24 mouse cellular contexts compared by ENCODE assay signal in genomic region chr8:79329182-79329581, GRCm38 (mm10). TPM values are rescaled to one million over a fixed set of nuclear protein-coding genes. Genes with fewer than 3 reads are reported as not detected.
DNase-seq lines count a peak whose midpoint lies in the region; ATAC-seq and TF ChIP-seq lines count a peak whose summit lies in the region.
"Had no signal": no experiment of that assay in that cellular context is flagged by ENCODE, and none has a peak within 500 bp of the region (broad histone marks: within the 10 kb centered on the region; RNA-seq: fewer than 3 reads in every experiment).

No protein-coding gene starts in this region.

- TF ChIP-seq POLR2A in spleen, adult 2 months (IDR thresholded peaks at IDR 0.05; ENCODE audit: low read depth, low read length), result no peak
- no peak for TF ChIP-seq POLR2A in CH12.LX (IDR thresholded peaks at IDR 0.05; ENCODE audit: low read depth, low read length)

- in situ Hi-C loops in CH12.LX (cut with MboI; ENCODE audit: low pct_ligation_motif_present, low pct_unique_long_range_greater_than_20kb, low sequenced_read_pairs), result no loop called here

- no peak for TF ChIP-seq CTCF in spleen, adult 2 months (IDR thresholded peaks at IDR 0.05; ENCODE audit: extremely low read depth, insufficient read depth, insufficient read length, insufficient replicate concordance)
- TF ChIP-seq CTCF in CH12.LX (conservative IDR thresholded peaks at IDR 0.05 in 1 of 2, IDR thresholded peaks at IDR 0.05 in 1 of 2; ENCODE audit: low read depth in 2 of 2, low read length in 2 of 2), result no peak

- H3K4me3 ChIP-seq in intestine, embryonic 14.5 days (ENCODE audit: low read depth, low read length), result no peak overlapping the region
- H3K4me3 ChIP-seq in intestine, embryonic 16.5 days (ENCODE audit: low read length), result no peak overlapping the region
- H3K4me3 ChIP-seq in spleen, adult 2 months (ENCODE audit: extremely low read depth, insufficient read depth, insufficient read length), result no peak overlapping the region
- H3K4me3 ChIP-seq in CH12.LX (replicated peaks in 1 of 3; ENCODE audit: low read depth in 2 of 3, low read length in 2 of 3, poor library complexity in 1 of 3), result no peak overlapping the region
- H3K4me3 ChIP-seq: forebrain, embryonic 10.5 days; forebrain, embryonic 13.5 days; heart, adult 2 months; heart, embryonic 10.5 days; heart, embryonic 13.5 days; hindbrain, embryonic 12.5 days; hindbrain, embryonic 15.5 days had no signal

- H3K4me2 ChIP-seq in intestine, embryonic 14.5 days (ENCODE audit: low read length), result no peak overlapping the region
- H3K4me2 ChIP-seq in intestine, embryonic 16.5 days (ENCODE audit: low read depth, low read length), result no peak overlapping the region
- no peak overlapping the region for H3K4me2 ChIP-seq in CH12.LX (ENCODE audit: insufficient read depth, low read depth, poor library complexity, severe bottlenecking)
- H3K4me2 ChIP-seq: forebrain, embryonic 13.5 days; heart, embryonic 13.5 days; hindbrain, embryonic 12.5 days; hindbrain, embryonic 15.5 days had no signal

- peak; percentile 38; the same call in 1 of the 2 replicates for TF ChIP-seq EP300 in CH12.LX (IDR thresholded peaks at IDR 0.05; ENCODE audit: low read length)

- WGBS in intestine, embryonic 14.5 days, result 89% methylated on average over 4 of the region's 4 CpGs
- 91% methylated on average over 4 of the region's 4 CpGs for WGBS in intestine, embryonic 16.5 days
- 44% methylated on average over 4 of the region's 4 CpGs for WGBS in spleen, adult 2 months

- no peaks in the 10 kb centered on the region for H3K4me1 ChIP-seq in intestine, embryonic 14.5 days (replicated peaks; ENCODE audit: control insufficient read depth, insufficient read depth, low read length)
- peaks cover 4% of the 10 kb centered on the region; the same call in 1 of the 2 replicates for H3K4me1 ChIP-seq in intestine, embryonic 16.5 days (ENCODE audit: control insufficient read depth, insufficient read depth, low read length)
- H3K4me1 ChIP-seq in spleen, adult 2 months (ENCODE audit: control insufficient read depth, insufficient read depth, insufficient read length), result no peaks in the 10 kb centered on the region; the same call in 1 of the 2 replicates
- peaks cover 7 to 13% of the 10 kb centered on the region in 2 experiments for H3K4me1 ChIP-seq in CH12.LX (ENCODE audit: control insufficient read depth in 1 of 2, insufficient read depth in 2 of 2)

- no peak overlapping the region for H3K9ac ChIP-seq in intestine, embryonic 14.5 days (ENCODE audit: low read length)
- no peak overlapping the region for H3K9ac ChIP-seq in intestine, embryonic 16.5 days (ENCODE audit: low read depth, low read length)
- no peak overlapping the region for H3K9ac ChIP-seq in CH12.LX (ENCODE audit: insufficient read depth, low read depth)
- H3K9ac ChIP-seq: forebrain, embryonic 13.5 days; heart, embryonic 13.5 days; hindbrain, embryonic 12.5 days; hindbrain, embryonic 15.5 days had no signal

- peak; percentile 42 for DNase-seq in intestine, embryonic 14.5 days (ENCODE audit: low spot score)
- peak; percentile 23 to 32 for DNase-seq in spleen, adult 2 months (ENCODE audit: low read depth in 1 of 2, low spot score in 2 of 2)
- DNase-seq in spleen, postnatal 14 days (ENCODE audit: low spot score in 2 of 2), result no peak
- DNase-seq in CH12.LX (ENCODE audit: extremely low read depth), result peak; percentile 76
- DNase-seq in gastrocnemius, adult 8-10 months (ENCODE audit: low spot score in 2 of 2), result no peak
- DNase-seq: adrenal gland, postnatal 10 days; adrenal gland, postnatal 36 days; cerebellum, adult 18-20 months; cerebellum, adult 9-10 months; cerebellum, postnatal 14 days; gastrocnemius, postnatal 14 days; heart, adult 2 months; heart, postnatal 14 days had no signal

- H3K79me2 ChIP-seq in CH12.LX (replicated peaks; ENCODE audit: control insufficient read depth, extremely low read depth, insufficient read depth, poor library complexity, severe bottlenecking), result no peaks in the 10 kb centered on the region

- ATAC-seq in intestine, embryonic 14.5 days (replicated peaks; ENCODE audit: low FRiP score, low TSS enrichment, low read depth), result no peak
- no peak for ATAC-seq in intestine, embryonic 16.5 days
- no peak for ATAC-seq in CD4-positive, CD25-positive, alpha-beta regulatory T cell, adult 4 months
- ATAC-seq: forebrain, embryonic 13.5 days; forebrain, embryonic 16.5 days; Patski had no signal

- no peaks in the 10 kb centered on the region for H3K27me3 ChIP-seq in intestine, embryonic 14.5 days (replicated peaks; ENCODE audit: control insufficient read depth, insufficient read depth, low read length)
- H3K27me3 ChIP-seq in intestine, embryonic 16.5 days (replicated peaks; ENCODE audit: control insufficient read depth, insufficient read depth, low read length), result no peaks in the 10 kb centered on the region
- H3K27me3 ChIP-seq in spleen, adult 2 months (ENCODE audit: control insufficient read depth, insufficient read depth, low read length), result 0 out of 2 replicates have a peak, but pooled peaks cover 2% of the 10 kb centered on the region
- peaks cover 79% of the 10 kb centered on the region for H3K27me3 ChIP-seq in CH12.LX (replicated peaks)
- H3K27me3 ChIP-seq: forebrain, embryonic 13.5 days; heart, embryonic 13.5 days; hindbrain, embryonic 12.5 days; hindbrain, embryonic 15.5 days; Patski had no signal

- no peak overlapping the region for H3K27ac ChIP-seq in intestine, embryonic 14.5 days (ENCODE audit: low read depth)
- no peak overlapping the region for H3K27ac ChIP-seq in intestine, embryonic 16.5 days (ENCODE audit: low read length)
- no peak overlapping the region for H3K27ac ChIP-seq in spleen, adult 2 months (ENCODE audit: insufficient read depth, low read length)
- no peak overlapping the region for H3K27ac ChIP-seq in CH12.LX (ENCODE audit: insufficient read depth, low read depth)
- H3K27ac ChIP-seq: forebrain, embryonic 10.5 days; forebrain, embryonic 13.5 days; heart, adult 2 months; heart, embryonic 10.5 days; heart, embryonic 13.5 days; hindbrain, embryonic 12.5 days; hindbrain, embryonic 15.5 days had no signal

- H3K9me3 ChIP-seq in intestine, embryonic 14.5 days (ENCODE audit: control insufficient read depth, low read length), result peaks cover 7% of the 10 kb centered on the region; the same call in 1 of the 2 replicates
- H3K9me3 ChIP-seq in intestine, embryonic 16.5 days (ENCODE audit: control insufficient read depth, low read length), result 0 out of 2 replicates have a peak, but pooled peaks cover 4% of the 10 kb centered on the region
- peaks cover 21% of the 10 kb centered on the region for H3K9me3 ChIP-seq in CH12.LX (replicated peaks; ENCODE audit: low read length)
- H3K9me3 ChIP-seq: G1E; heart, embryonic 10.5 days; hindbrain, embryonic 15.5 days had no signal

- TF ChIP-seq RAD21 in CH12.LX (IDR thresholded peaks at IDR 0.05; ENCODE audit: low read depth, low read length), result no peak

- no peaks in the 10 kb centered on the region for H3K36me3 ChIP-seq in intestine, embryonic 14.5 days (ENCODE audit: control insufficient read depth, insufficient read depth, low read length)
- no peaks in the 10 kb centered on the region for H3K36me3 ChIP-seq in intestine, embryonic 16.5 days (ENCODE audit: control insufficient read depth, insufficient read depth, low read length)
- H3K36me3 ChIP-seq in spleen, adult 2 months (ENCODE audit: control insufficient read depth, insufficient read depth, low read length), result no peaks in the 10 kb centered on the region
- H3K36me3 ChIP-seq in CH12.LX (replicated peaks in 1 of 2; ENCODE audit: control insufficient read depth in 1 of 2, insufficient read depth in 1 of 2, low read length in 1 of 2), result no peaks in the 10 kb centered on the region
- H3K36me3 ChIP-seq: forebrain, embryonic 10.5 days; G1E; heart, embryonic 10.5 days; hindbrain, embryonic 12.5 days; hindbrain, embryonic 15.5 days had no signal

- dilution Hi-C loops in CH12.LX (cut with MboI; ENCODE audit: extremely low pct_ligation_motif_present, extremely low pct_unique_long_range_greater_than_20kb, low sequenced_read_pairs), result no loop called here

TF ChIP-seq in CH12.LX, 34 proteins besides CTCF, POLR2A, EP300 and RAD21:
- TF ChIP-seq BHLHE40 (IDR thresholded peaks at IDR 0.05; ENCODE audit: low read depth, low read length) (peak; percentile 74), MAFK (IDR thresholded peaks at IDR 0.05; ENCODE audit: insufficient replicate concordance, low read length) (peak; percentile 77; the same call in 1 of the 2 replicates), TCF12 (IDR thresholded peaks at IDR 0.05; ENCODE audit: low read depth, low read length) (peak; percentile 34; the same call in 1 of the 2 replicates), GABPA (IDR thresholded peaks at IDR 0.05; ENCODE audit: insufficient replicate concordance, low read depth, low read length) (no peak)

RNA-seq across cellular contexts. Expression of gene Mmaa, which starts 34.4 kb away (rescaled TPM):
- polyA plus RNA-seq in intestine, embryonic 14.5 days (2014; fragmentation: Nextera tagmentation; extraction: Ambion mirVana), result 9.5 and 11.3 TPM in 2 replicates
- polyA plus RNA-seq in intestine, embryonic 16.5 days (2015; fragmentation: Nextera tagmentation; extraction: Ambion mirVana), result 13.6 and 13.8 TPM in 2 replicates
- polyA plus RNA-seq in spleen, adult 2 months (2012; rRNA removed), result 1.6 and 2.4 TPM in 2 replicates
- total RNA-seq in CH12.LX (2012; rRNA removed), result 3.5 and 4.7 TPM in 2 replicates
- 3.0 and 3.3 TPM in 2 replicates for total RNA-seq in CH12.LX (2014; rRNA removed)
- 4.1 and 4.9 TPM in 2 replicates for polyA plus RNA-seq in CH12.LX (2012; ENCODE audit: insufficient read length, low read depth)
- 10 to 100 TPM in 1 of 2 experiments, 1 to 10 TPM in 1; 8.3 to 10.4 TPM for polyA plus RNA-seq in CD4-positive, CD25-positive, alpha-beta regulatory T cell, adult 4 months (2017; shearing (Covaris generic))
- 10 to 100 TPM; 14.9 to 18.5 (median 17.3) TPM for total RNA-seq in gastrocnemius, adult 8-10 months (2022)

Comparison
In these comparisons a context has a peak if more than half of its experiments do, and no peak if none do; other contexts are left out.
1. DNase-seq: peak in intestine, embryonic 14.5 days (single experiment), spleen, adult 2 months (2 of 2) and CH12.LX (single experiment); none in spleen, postnatal 14 days (0 of 2) and gastrocnemius, adult 8-10 months (0 of 2).